Mouse (Mus musculus) C2C12 (cell line): ENCODE measurements around the gene Fbxo2. TPM values are rescaled to one million over a fixed set of nuclear protein-coding genes. Genes with fewer than 3 reads are reported as not detected.

ENCODE experiments used
- H3K27me3 ChIP-seq: one replicate; pipeline ENCODE4 v1.6.1; 2011; ENCODE audit not compliant: control insufficient read depth, insufficient read depth, insufficient read length
- H3K36me3 ChIP-seq: one replicate; pipeline ENCODE4 v1.6.1; 2011; ENCODE audit not compliant: control insufficient read depth, insufficient read depth
- H3K4me3 ChIP-seq: one replicate; pipeline ENCODE4 v1.5.1; 2011; ENCODE audit warnings: mild to moderate bottlenecking, control low read depth; ENCODE audit not compliant: poor library complexity, insufficient read depth, severe bottlenecking
- H3K79me2 ChIP-seq: one replicate; pipeline ENCODE4 v1.6.1; 2011; ENCODE audit not compliant: control insufficient read depth, insufficient read depth
- H3K79me3 ChIP-seq: one replicate; pipeline ENCODE4 v1.6.1; 2011; ENCODE audit warnings: low read depth, control low read depth
- H3ac ChIP-seq: one replicate; pipeline ENCODE3; 2011; ENCODE audit warnings: low read depth; ENCODE audit not compliant: control insufficient read depth, insufficient read length
- CEBPB ChIP-seq: IDR thresholded peaks from one replicate; pipeline ENCODE4 v1.6.1; 2011; ENCODE audit warnings: low read depth, mild to moderate bottlenecking, control low read depth, moderate library complexity
- CTCF ChIP-seq: IDR thresholded peaks from one replicate; pipeline ENCODE4 v1.5.1; 2011; ENCODE audit not compliant: control insufficient read depth, insufficient read depth, insufficient read length
- FOSL1 ChIP-seq: IDR thresholded peaks from one replicate; pipeline ENCODE4 v1.8.0; 2011; ENCODE audit warnings: mild to moderate bottlenecking, low read length; ENCODE audit not compliant: poor library complexity, insufficient read depth, severe bottlenecking
- MAX ChIP-seq: IDR thresholded peaks from one replicate; pipeline ENCODE4 v1.6.1; 2011; ENCODE audit warnings: mild to moderate bottlenecking, control low read depth
- MYOD1 ChIP-seq: IDR thresholded peaks from one replicate; pipeline ENCODE4 v1.6.1; 2011; ENCODE audit warnings: low read depth; ENCODE audit not compliant: control insufficient read depth, insufficient read length
- MYOG ChIP-seq: IDR thresholded peaks from one replicate; pipeline ENCODE4 v1.6.1; 2011; ENCODE audit not compliant: control insufficient read depth, insufficient read length; ENCODE audit errors: extremely low read depth
- USF1 ChIP-seq: IDR thresholded peaks from one replicate; pipeline ENCODE4 v1.6.1; 2011; ENCODE audit warnings: low read depth, mild to moderate bottlenecking, control low read depth, moderate library complexity
- polyA plus RNA-seq: library from polyadenylated mRNA; unstranded; fragments of >200 nt; fragmentation: generic; extraction: Trizol; gene quantifications from one replicate; pipeline ENCODE4 v1.2.1, GENCODE M21; 2012; ENCODE audit warnings: missing spikeins

Fbxo2 gene
- polyA plus RNA-seq, 1 experiment, result 14.2 TPM

DNA sequence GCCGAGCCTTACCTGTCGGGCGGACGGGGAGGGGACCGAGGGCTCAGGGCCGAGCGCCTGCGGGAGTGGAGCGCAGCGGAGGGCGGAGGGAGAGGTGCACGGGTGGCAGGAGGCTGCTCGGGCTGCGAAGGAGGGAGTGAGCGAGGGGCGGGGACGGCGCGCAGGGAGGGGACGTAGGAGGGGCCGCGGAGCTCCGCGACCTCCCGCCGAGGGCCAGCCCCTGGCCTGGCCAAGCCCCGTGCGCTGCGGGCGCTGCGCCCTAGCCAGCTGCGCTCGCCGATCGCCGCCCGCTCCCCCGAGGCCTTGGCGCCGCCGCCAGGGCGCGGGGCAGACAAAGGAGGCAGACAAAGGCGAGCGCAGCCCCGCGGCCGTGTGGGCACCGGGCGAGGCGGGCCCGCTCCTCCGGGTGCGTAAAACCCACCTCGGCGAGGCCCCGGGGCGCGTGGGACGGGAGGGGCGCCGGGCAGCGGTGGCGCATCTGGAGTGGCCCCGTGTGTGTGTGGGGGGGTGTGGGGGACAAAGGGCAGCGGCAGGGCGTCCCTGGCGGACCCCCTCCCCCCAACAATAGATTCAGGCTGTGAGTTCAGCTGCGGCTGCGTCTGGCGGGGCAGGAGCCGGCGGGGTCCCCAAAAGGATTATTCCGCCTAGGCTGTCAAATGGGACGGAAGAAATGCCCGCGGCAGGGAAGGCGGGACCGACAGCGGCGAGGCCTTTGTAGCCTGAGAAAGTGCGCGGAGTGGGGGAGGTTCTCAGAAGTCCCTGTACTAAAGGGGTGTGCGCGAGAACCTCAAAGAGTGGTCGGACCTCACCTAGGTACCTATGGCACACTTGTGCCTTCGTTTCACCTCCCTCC is 29.6 kb upstream of the Fbxo2 start, which contains the start of gene Draxin:
Gene Draxin, minus strand, starts transcription at position 138 of the 853 bp plus-strand sequence.
- TF ChIP-seq CEBPB (no peak), MYOG (no peak), CTCF (no peak), MAX (no peak), FOSL1 (no peak), USF1 (no peak), MYOD1 (no peak)
- Histone ChIP-seq H3K36me3 (no peaks in the 10 kb centered on the region), H3ac (peak within 1 kb of the TSS; percentile 52), H3K4me3 (no peak within 1 kb of the TSS), H3K27me3 (peaks cover 39% of the 10 kb centered on the region), H3K79me2 (no peaks in the 10 kb centered on the region), H3K79me3 (no peaks in the 10 kb centered on the region)

DNA sequence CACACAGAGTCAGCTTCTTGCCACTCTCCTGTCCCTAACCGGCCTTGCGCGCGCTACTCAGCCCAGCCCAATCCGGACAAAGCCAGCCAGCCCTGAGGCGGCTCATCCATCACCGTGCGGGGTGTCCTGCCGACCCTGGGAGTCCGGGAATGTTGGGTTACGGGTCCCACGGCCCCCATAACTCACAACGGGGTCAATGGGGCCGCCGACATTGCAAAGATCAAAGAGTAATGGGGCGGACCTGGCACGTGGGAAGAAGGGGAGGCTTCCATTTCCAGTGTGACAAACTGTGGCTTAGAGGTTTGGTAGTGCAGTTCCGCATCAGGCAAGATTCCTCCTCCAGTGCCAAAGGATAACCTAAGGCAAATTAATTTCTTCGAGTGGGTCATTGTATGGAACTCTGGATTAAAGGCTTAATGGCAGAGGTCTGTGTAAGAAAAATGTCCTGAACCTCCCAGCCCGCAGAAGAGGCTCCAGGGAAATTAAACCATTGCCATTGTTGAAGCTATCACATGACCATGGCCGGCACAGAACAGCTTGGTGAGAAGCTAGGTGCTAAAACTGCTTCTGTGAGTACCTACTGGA is 28.8 kb upstream of the Fbxo2 start:
- no peaks in the 10 kb centered on the region for H3K36me3 ChIP-seq
- no peaks in the 10 kb centered on the region for H3K79me2 ChIP-seq
- H3ac ChIP-seq, result no peak overlapping the region
- TF ChIP-seq FOSL1, result no peak
- TF ChIP-seq USF1, result no peak
- no peaks in the 10 kb centered on the region for H3K79me3 ChIP-seq
- H3K27me3 ChIP-seq, result peaks cover 39% of the 10 kb centered on the region
- H3K4me3 ChIP-seq, result no peak overlapping the region

DNA sequence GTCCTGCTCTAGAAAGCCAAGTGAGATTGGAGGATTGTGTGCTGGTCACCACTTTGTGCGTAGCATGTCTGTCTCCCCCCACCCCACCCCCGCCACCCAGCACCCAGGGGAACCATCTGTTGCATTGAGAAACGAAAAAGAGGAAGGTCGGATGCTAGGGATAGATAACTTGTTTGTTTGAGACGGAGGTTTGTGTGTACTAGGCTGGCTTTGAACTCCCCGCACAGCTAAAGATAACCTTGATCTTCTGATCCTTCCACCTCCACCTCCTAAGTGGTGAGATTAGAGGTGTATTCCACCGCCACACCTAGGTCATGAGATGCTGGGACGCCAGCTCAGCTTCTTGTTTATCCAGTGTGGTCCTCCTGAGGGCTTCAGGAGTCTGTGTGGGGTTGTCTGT is 25.4 kb upstream of the Fbxo2 start:
- no peaks in the 10 kb centered on the region for H3K36me3 ChIP-seq
- H3K4me3 ChIP-seq, result no peak overlapping the region
- TF ChIP-seq FOSL1, result no peak
- TF ChIP-seq MYOD1, result no peak
- TF ChIP-seq CEBPB, result no peak
- no peak for TF ChIP-seq MAX
- no peak for TF ChIP-seq CTCF
- TF ChIP-seq MYOG, result no peak
- no peak for TF ChIP-seq USF1
- peaks cover 41% of the 10 kb centered on the region for H3K27me3 ChIP-seq
- no peaks in the 10 kb centered on the region for H3K79me2 ChIP-seq
- H3K79me3 ChIP-seq, result no peaks in the 10 kb centered on the region
- no peak overlapping the region for H3ac ChIP-seq

DNA sequence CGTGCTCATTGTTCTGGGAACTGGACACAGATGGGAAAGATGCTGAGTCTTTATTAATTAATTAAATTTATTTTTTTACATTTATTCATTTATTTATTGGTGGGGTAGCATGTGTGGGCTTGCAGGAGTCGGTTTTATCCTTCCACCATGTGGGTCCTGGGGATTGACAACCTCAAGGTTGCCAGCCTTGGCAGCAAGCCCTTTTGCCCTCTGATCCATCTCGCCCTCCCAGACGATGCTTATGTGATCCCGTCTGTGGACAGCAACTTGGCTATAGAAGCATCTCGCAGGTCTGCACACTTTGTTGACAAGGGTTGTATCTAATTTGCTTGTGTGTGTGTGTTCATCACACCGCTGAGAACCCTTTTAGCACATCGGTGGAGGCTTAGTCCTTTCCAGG is 22.9 kb upstream of the Fbxo2 start:
- no peaks in the 10 kb centered on the region for H3K79me2 ChIP-seq
- no peak for TF ChIP-seq USF1
- TF ChIP-seq MYOD1, result no peak
- no peak for TF ChIP-seq MAX
- TF ChIP-seq CEBPB, result no peak
- TF ChIP-seq CTCF, result no peak
- TF ChIP-seq FOSL1, result no peak
- no peak for TF ChIP-seq MYOG
- peaks cover 22% of the 10 kb centered on the region for H3K27me3 ChIP-seq
- no peak overlapping the region for H3K4me3 ChIP-seq
- no peaks in the 10 kb centered on the region for H3K79me3 ChIP-seq
- H3K36me3 ChIP-seq, result no peaks in the 10 kb centered on the region
- no peak overlapping the region for H3ac ChIP-seq

DNA sequence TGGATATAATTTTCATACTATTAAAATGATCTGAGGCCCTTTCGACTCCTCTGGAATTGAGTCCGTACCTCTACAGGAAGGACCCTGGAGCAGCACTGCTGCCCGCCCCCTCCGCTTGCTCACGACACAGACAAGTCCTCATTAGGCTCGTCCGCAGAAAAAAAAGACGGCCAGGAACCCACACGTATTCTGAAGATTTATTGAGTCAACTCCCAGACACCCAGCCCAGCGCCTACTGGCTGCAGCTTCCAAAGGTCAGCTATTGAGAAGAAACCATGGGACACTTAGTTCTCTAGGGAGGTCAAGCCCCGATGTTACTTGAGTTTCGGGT is 20.7 kb upstream of the Fbxo2 start:
- Histone ChIP-seq H3K4me3 (peak overlapping the region; percentile 59), H3K79me2 (no peaks in the 10 kb centered on the region), H3K79me3 (no peaks in the 10 kb centered on the region), H3ac (no peak overlapping the region), H3K36me3 (no peaks in the 10 kb centered on the region), H3K27me3 (peaks cover 18% of the 10 kb centered on the region)
- TF ChIP-seq USF1 (no peak), MAX (no peak), MYOG (no peak), FOSL1 (no peak)
